Mouse (Mus musculus) neural tube, embryonic 14.5 days (tissue): ENCODE data around the gene Taar8b. TPM values are rescaled to one million over a fixed set of nuclear protein-coding genes. Genes with fewer than 3 reads are reported as not detected.
"Not testable (repeated sequence)": the region's sequence is repeated elsewhere in the genome, so short reads cannot be mapped to it uniquely, and the experiment has no call there.

Experiments used
- ATAC-seq: fragments of 200-750 bp; cut with Nextera tagmentation; 2 replicates; pipeline ENCODE4 v1.8.0; 2017; ENCODE audit warnings: low read depth, mild to moderate bottlenecking, moderate TSS enrichment, moderate library complexity
- H3K27ac ChIP-seq: fragments of 300-500 bp; sonication (generic); 2 replicates; pipeline ENCODE4 v1.5.1; 2014; ENCODE audit warnings: low read depth, mild to moderate bottlenecking, control low read depth, low read length, moderate library complexity, mixed read lengths
- H3K27me3 ChIP-seq: fragments of 300-500 bp; sonication (generic); 2 replicates; pipeline ENCODE4 v1.6.1; 2014; ENCODE audit warnings: low read length; ENCODE audit not compliant: control insufficient read depth, insufficient read depth
- H3K36me3 ChIP-seq: fragments of 300-500 bp; sonication (generic); 2 replicates; pipeline ENCODE4 v1.6.1; 2014; ENCODE audit warnings: low read length, mixed read lengths; ENCODE audit not compliant: control insufficient read depth, insufficient read depth
- H3K4me1 ChIP-seq: fragments of 300-500 bp; sonication (generic); 2 replicates; pipeline ENCODE4 v1.6.1; 2014; ENCODE audit warnings: low read length; ENCODE audit not compliant: control insufficient read depth, insufficient read depth
- H3K4me2 ChIP-seq: fragments of 300-500 bp; sonication (generic); 2 replicates; pipeline ENCODE4 v1.6.1; 2014; ENCODE audit warnings: mild to moderate bottlenecking, low read depth, low read length, control low read depth
- H3K4me3 ChIP-seq: fragments of 300-500 bp; sonication (generic); 2 replicates; pipeline ENCODE4 v1.5.1; 2014; ENCODE audit warnings: low read depth, low read length, control low read depth, mixed read lengths
- H3K9ac ChIP-seq: fragments of 300-500 bp; sonication (generic); replicated peaks from 2 replicates; pipeline ENCODE4 v1.6.1; 2014; ENCODE audit warnings: low read depth, mild to moderate bottlenecking, control low read depth, low read length, mixed read lengths
- H3K9me3 ChIP-seq: fragments of 300-500 bp; sonication (generic); 2 replicates; pipeline ENCODE4 v1.6.1; 2016; ENCODE audit warnings: low read length; ENCODE audit not compliant: control insufficient read depth
- WGBS: fragments of 180-500 bp; shearing (Covaris S2); extraction: QIAGEN DNeasy Blood & Tissue Kit; methylation state at CpG from one replicate; pipeline ENCODE4 v1.1.7; 2014; 5-methylcytosine and 5-hydroxymethylcytosine counted together
- polyA plus RNA-seq: library from polyadenylated mRNA; unstranded; fragments of >200 nt; fragmentation: Nextera tagmentation; extraction: Ambion mirVana; gene quantifications from 2 replicates; pipeline ENCODE4 v1.2.1, GENCODE M21; 2014

Taar8b gene
- polyA plus RNA-seq, 1 experiment from 2014 or later: not detected

GRCm38 (mm10) chr10:24074751-24075150, 17.3 kb downstream of the Taar8b start:
- H3K27ac ChIP-seq, H3K27me3 ChIP-seq, H3K9ac ChIP-seq, H3K4me2 ChIP-seq, H3K4me3 ChIP-seq, H3K9me3 ChIP-seq, ATAC-seq, H3K4me1 ChIP-seq, H3K36me3 ChIP-seq: not testable (repeated sequence)
- 67% methylated on average over 2 of the region's 2 CpGs for WGBS

GRCm38 (mm10) chr10:24058986-24059385, 33.1 kb downstream of the Taar8b start:
- no peak overlapping the region for H3K4me2 ChIP-seq
- H3K27me3 ChIP-seq: no peaks in the 10 kb centered on the region
- no peak overlapping the region for H3K27ac ChIP-seq
- no peaks in the 10 kb centered on the region for H3K9me3 ChIP-seq
- H3K4me1 ChIP-seq: no peaks in the 10 kb centered on the region
- 86% methylated on average over 3 of the region's 3 CpGs for WGBS
- no peaks in the 10 kb centered on the region for H3K36me3 ChIP-seq
- H3K9ac ChIP-seq: no peak overlapping the region
- H3K4me3 ChIP-seq: no peak overlapping the region
- no peak for ATAC-seq

GRCm38 (mm10) chr10:24052039-24052438, 40.1 kb downstream of the Taar8b start:
- no peak overlapping the region for H3K4me3 ChIP-seq
- 87% methylated on average over 5 of the region's 5 CpGs for WGBS
- ATAC-seq: no peak
- no peaks in the 10 kb centered on the region for H3K27me3 ChIP-seq
- no peaks in the 10 kb centered on the region for H3K9me3 ChIP-seq
- no peak overlapping the region for H3K27ac ChIP-seq
- no peak overlapping the region for H3K9ac ChIP-seq
- H3K4me2 ChIP-seq: no peak overlapping the region
- H3K4me1 ChIP-seq: no peaks in the 10 kb centered on the region
- no peaks in the 10 kb centered on the region for H3K36me3 ChIP-seq

- H3K27ac ChIP-seq: no peak within 1 kb of the TSS
- no peaks in the 10 kb centered on the region for H3K36me3 ChIP-seq
- H3K4me3 ChIP-seq: no peak within 1 kb of the TSS
- no peaks in the 10 kb centered on the region for H3K4me1 ChIP-seq
- H3K9ac ChIP-seq: no peak within 1 kb of the TSS
- no peaks in the 10 kb centered on the region for H3K27me3 ChIP-seq
- H3K4me2 ChIP-seq: no peak within 1 kb of the TSS
- ATAC-seq: no peak
- H3K9me3 ChIP-seq: no peaks in the 10 kb centered on the region
Observed at GRCm38 (mm10) chr10:24049210-24049609, 42.9 kb downstream of the Taar8b start, which contains the start of gene Taar7f. TSS of gene Taar7f (plus strand) at chr10:24049510.

Other genes with a start within 250 kb of the Taar8b start
- gene Vnn3, start 240.8 kb downstream of the Taar8b start, polyA plus RNA-seq: not detected in 2 replicates
- 0.21 and 0.29 TPM in 2 replicates for gene Vnn1, start 197.6 kb downstream of the Taar8b start, polyA plus RNA-seq
- gene Taar1, start 171.9 kb downstream of the Taar8b start, polyA plus RNA-seq: not detected in 2 replicates
- gene Taar2, start 153.7 kb downstream of the Taar8b start, polyA plus RNA-seq: 0.27 TPM in 1 of 2 replicates, not detected in the other
- not detected in 2 replicates for gene Taar3, start 142.7 kb downstream of the Taar8b start, polyA plus RNA-seq
- not detected in 2 replicates for gene Taar4, start 131.8 kb downstream of the Taar8b start, polyA plus RNA-seq
- 0.27 TPM in 1 of 2 replicates, not detected in the other for gene Taar5, start 121.6 kb downstream of the Taar8b start, polyA plus RNA-seq
- not detected in 2 replicates for gene Taar6, start 106.6 kb downstream of the Taar8b start, polyA plus RNA-seq
- not detected in 2 replicates for gene Taar7a, start 98.8 kb downstream of the Taar8b start, polyA plus RNA-seq
- gene Taar7b, start 92.4 kb downstream of the Taar8b start, polyA plus RNA-seq: not detected in 2 replicates
- not detected in 2 replicates for gene Taar7d, start 65.1 kb downstream of the Taar8b start, polyA plus RNA-seq
- not detected in 2 replicates for gene Taar7e, start 54.7 kb downstream of the Taar8b start, polyA plus RNA-seq
- not detected in 2 replicates for gene Taar7f, start 42.8 kb downstream of the Taar8b start, polyA plus RNA-seq
- not detected in 2 replicates for gene Taar8a, start 15.8 kb downstream of the Taar8b start, polyA plus RNA-seq
- not detected in 2 replicates for gene Taar8c, start 9.6 kb upstream of the Taar8b start, polyA plus RNA-seq
- not detected in 2 replicates for gene Taar9, start 17.2 kb upstream of the Taar8b start, polyA plus RNA-seq
- 310 and 368 TPM in 2 replicates for gene Stx7, start 57.0 kb upstream of the Taar8b start, polyA plus RNA-seq
- gene Moxd1, start 131.2 kb upstream of the Taar8b start, polyA plus RNA-seq: 4.0 and 9.9 TPM in 2 replicates